13 mouse cellular contexts compared by ENCODE assay signal in the genomic region with DNA sequence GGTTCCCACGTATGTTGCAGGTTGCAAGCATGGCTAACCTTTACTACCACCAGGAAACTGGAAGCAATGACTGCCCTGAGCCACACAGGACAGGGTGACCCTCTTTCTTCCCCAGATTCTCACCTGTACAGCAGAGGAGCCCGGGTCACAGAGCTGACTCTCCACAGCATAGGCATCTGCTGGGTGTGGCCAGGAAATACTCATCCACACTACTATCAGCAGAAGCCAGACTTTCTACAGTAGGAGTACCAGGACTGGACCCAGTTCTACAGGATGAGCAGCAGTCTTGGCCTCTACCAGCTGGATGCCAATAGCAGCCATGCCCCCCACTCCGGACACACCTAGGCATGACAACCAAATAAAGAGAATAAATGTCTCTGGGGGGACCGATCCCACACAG. TPM values are rescaled to one million over a fixed set of nuclear protein-coding genes. Genes with fewer than 3 reads are reported as not detected.
DNase-seq lines count a peak whose midpoint lies in the region; ATAC-seq and TF ChIP-seq lines count a peak whose summit lies in the region.
"Had no signal": no experiment of that assay in that cellular context is flagged by ENCODE, and none has a peak within 500 bp of the region (broad histone marks: within the 10 kb centered on the region; RNA-seq: fewer than 3 reads in every experiment).

No protein-coding gene starts in this region.

- 86% methylated on average over 4 of the region's 4 CpGs for WGBS in kidney, embryonic 15.5 days
- 72% methylated on average over 4 of the region's 4 CpGs for WGBS in bone marrow, adult 2 months
- WGBS in liver, postnatal 0 days (ENCODE audit: insufficient replicate concordance), result 70% methylated on average over 4 of the region's 4 CpGs

- peak; percentile 74 for ATAC-seq in kidney, embryonic 15.5 days (replicated peaks; ENCODE audit: low FRiP score)
- peak; percentile 83 for ATAC-seq in erythroid progenitor cell, adult 5-6 weeks (replicated peaks; ENCODE audit: low FRiP score, poor library complexity, severe bottlenecking)
- ATAC-seq in liver, postnatal 0 days, result peak; percentile 82

- no peaks in the 10 kb centered on the region for H3K4me1 ChIP-seq in kidney, embryonic 15.5 days
- H3K4me1 ChIP-seq in bone marrow, adult 2 months (ENCODE audit: control insufficient read depth, insufficient read depth, low read length), result peaks cover 7% of the 10 kb centered on the region
- peaks cover 72% of the 10 kb centered on the region for H3K4me1 ChIP-seq in liver, postnatal 0 days (ENCODE audit: insufficient read depth)

- TF ChIP-seq POLR2A in bone marrow, adult 2 months (IDR thresholded peaks at IDR 0.05; ENCODE audit: borderline replicate concordance, control insufficient read depth, low read depth, low read length), result no peak

- DNase-seq in kidney, postnatal 36 days, result no peak
- peak; percentile 52 for DNase-seq in liver, postnatal 0 days
- DNase-seq in left cerebral cortex, adult 8-10 months (ENCODE audit: low spot score in 2 of 2), result no peak
- DNase-seq in adrenal gland, adult 18-20 months (ENCODE audit: low spot score in 2 of 2), result no peak
- DNase-seq: adrenal gland, adult 8-10 months; cerebellum, adult 9-10 months; kidney, adult 2 months; kidney, postnatal 4 days had no signal

- peak; percentile 81 for TF ChIP-seq EP300 in liver, postnatal 0 days (IDR thresholded peaks at IDR 0.05; ENCODE audit: low read depth)

- TF ChIP-seq CTCF in bone marrow, adult 2 months (IDR thresholded peaks at IDR 0.05; ENCODE audit: control insufficient read depth, insufficient read depth, low read length), result no peak
- no peak for TF ChIP-seq CTCF in liver, postnatal 0 days (IDR thresholded peaks at IDR 0.05; ENCODE audit: low read depth)

- H3K4me2 ChIP-seq in kidney, embryonic 15.5 days, result no peak overlapping the region
- H3K4me2 ChIP-seq in liver, postnatal 0 days (ENCODE audit: low read depth, low read length), result peak overlapping the region; percentile 60
- H3K4me2 ChIP-seq: hindbrain, embryonic 13.5 days had no signal

- no peak overlapping the region for H3K4me3 ChIP-seq in kidney, embryonic 15.5 days (replicated peaks)
- peak overlapping the region; percentile 27 for H3K4me3 ChIP-seq in bone marrow, adult 2 months (replicated peaks; ENCODE audit: control insufficient read depth, low read depth, low read length)
- no peak overlapping the region for H3K4me3 ChIP-seq in liver, postnatal 0 days (ENCODE audit: low read depth, low read length)
- H3K4me3 ChIP-seq: hindbrain, embryonic 13.5 days; midbrain, embryonic 10.5 days had no signal

- H3K27ac ChIP-seq in kidney, embryonic 15.5 days, result no peak overlapping the region
- H3K27ac ChIP-seq in bone marrow, adult 2 months (ENCODE audit: control insufficient read depth, insufficient read depth, low read depth, low read length, poor library complexity), result peak overlapping the region; percentile 77; the same call in 1 of the 2 replicates
- peak overlapping the region; percentile 92 for H3K27ac ChIP-seq in liver, postnatal 0 days (ENCODE audit: low read depth)
- H3K27ac ChIP-seq: hindbrain, embryonic 13.5 days had no signal

- H3K9ac ChIP-seq in kidney, embryonic 15.5 days, result no peak overlapping the region
- H3K9ac ChIP-seq in liver, postnatal 0 days (replicated peaks), result peak overlapping the region; percentile 50
- H3K9ac ChIP-seq: hindbrain, embryonic 13.5 days had no signal

- no peaks in the 10 kb centered on the region for H3K9me3 ChIP-seq in kidney, embryonic 15.5 days (replicated peaks)
- no peaks in the 10 kb centered on the region for H3K9me3 ChIP-seq in liver, postnatal 0 days (ENCODE audit: low read length)
- H3K9me3 ChIP-seq: hindbrain, embryonic 13.5 days; midbrain, embryonic 10.5 days had no signal

- no peaks in the 10 kb centered on the region for H3K36me3 ChIP-seq in kidney, embryonic 15.5 days
- H3K36me3 ChIP-seq in liver, postnatal 0 days (replicated peaks; ENCODE audit: insufficient read depth, low read length), result peaks cover 17% of the 10 kb centered on the region
- H3K36me3 ChIP-seq: hindbrain, embryonic 13.5 days had no signal

- H3K27me3 ChIP-seq in kidney, embryonic 15.5 days, result no peaks in the 10 kb centered on the region
- H3K27me3 ChIP-seq in liver, postnatal 0 days (ENCODE audit: insufficient read depth, low read length), result no peaks in the 10 kb centered on the region
- H3K27me3 ChIP-seq: hindbrain, embryonic 13.5 days had no signal

RNA-seq across cellular contexts. Expression of a gene that starts 15.4 kb away (rescaled TPM):
- polyA plus RNA-seq in kidney, embryonic 15.5 days (2015; fragmentation: Nextera tagmentation; extraction: Ambion mirVana), result 2.4 and 2.6 TPM in 2 replicates
- 13.2 and 26.2 TPM in 2 replicates for polyA plus RNA-seq in bone marrow, adult 2 months (2011; ENCODE audit: insufficient read depth, insufficient read length, low replicate concordance, missing spikeins)
- 97.7 and 102 TPM in 2 replicates for total RNA-seq in erythroid progenitor cell, adult 5-6 weeks (2015; ENCODE audit: low replicate concordance)
- 107 and 114 TPM in 2 replicates for total RNA-seq in erythroid progenitor cell, adult 5-6 weeks (2017; ENCODE audit: low replicate concordance)
- 6.6 and 7.0 TPM in 2 replicates for polyA plus RNA-seq in liver, postnatal 0 days (2015; fragmentation: Nextera tagmentation; extraction: Ambion mirVana)
- total RNA-seq in left cerebral cortex, adult 8-10 months (2022), result 10 to 100 TPM; 51.6 to 55.1 (median 53.4) TPM
- 10 to 100 TPM in 1 of 2 experiments, 1 to 10 TPM in 1; 7.1 to 10.3 TPM for total RNA-seq in adrenal gland, adult 18-20 months (2021)

Comparison
In these comparisons a context has a peak if more than half of its experiments do, and no peak if none do; other contexts are left out.
1. RNA of a gene that starts 15.4 kb away (total RNA-seq): 97.7 to 114 TPM in erythroid progenitor cell, adult 5-6 weeks and 51.6 to 55.1 TPM in left cerebral cortex, adult 8-10 months; 7.1 to 10.3 TPM in adrenal gland, adult 18-20 months; every median in the first group is over 4 times any median in the second.
2. Peak in every context shown above with its lines, with median percentiles within 50 percentile points of each other: ATAC-seq.